Mouse (Mus musculus): ENCODE measurements around the gene Hoxc4. TPM values are rescaled to one million over a fixed set of nuclear protein-coding genes. Genes with fewer than 3 reads are reported as not detected.

Gene Hoxc4
- 10 to 100 TPM in 1 of 2 experiments, 1 to 10 TPM in 1; 5.1 to 12.4 TPM for total RNA-seq (2021)
- 8.8 and 9.6 TPM in 2 replicates for polyA plus RNA-seq (2012; rRNA removed)
- long read RNA-seq, transcript Hoxc4-201 (2 exons, 1,983 nt): major isoform, 10 of 17 reads
- long read RNA-seq, partial matches to known transcripts: 2 of 17 reads
- long read RNA-seq, other reads (novel, unspliced or antisense): 5 of 17 reads

GRCm38 (mm10) chr15:103018636-103019035 lies at the start of gene Hoxc4:
TSS of gene Hoxc4 (plus strand) at chr15:103018934.
- no peak for DNase-seq

- DNase-seq: no peak
These were observed 49.4 kb upstream of the Hoxc4 start for GRCm38 (mm10) chr15:102969296-102969695.

GRCm38 (mm10) chr15:102970740-102971139 lies 48.0 kb upstream of the Hoxc4 start:
- no peak for DNase-seq

- DNase-seq: no peak
These were observed 46.5 kb upstream of the Hoxc4 start for GRCm38 (mm10) chr15:102972254-102972653.

GRCm38 (mm10) chr15:102972753-102973152 lies 46.0 kb upstream of the Hoxc4 start:
- DNase-seq: no peak

- no peak for DNase-seq
These were observed 43.7 kb upstream of the Hoxc4 start for GRCm38 (mm10) chr15:102975034-102975433.

- no peak for DNase-seq
These were observed 43.0 kb upstream of the Hoxc4 start for GRCm38 (mm10) chr15:102975688-102976111.

GRCm38 (mm10) chr15:102976171-102976570 lies 42.6 kb upstream of the Hoxc4 start, which contains the start of gene Hoxc9:
TSS of gene Hoxc9 (plus strand) at chr15:102976439.
- DNase-seq: no peak

GRCm38 (mm10) chr15:102976631-102977422 lies 41.9 kb upstream of the Hoxc4 start:
- peak; percentile 30 for DNase-seq

GRCm38 (mm10) chr15:102977423-102977974 lies 41.2 kb upstream of the Hoxc4 start:
- DNase-seq: no peak

GRCm38 (mm10) chr15:102978615-102979515 lies 39.9 kb upstream of the Hoxc4 start:
- no peak for DNase-seq

GRCm38 (mm10) chr15:102979936-102980335 lies 38.8 kb upstream of the Hoxc4 start:
- no peak for DNase-seq

GRCm38 (mm10) chr15:102980352-102980751 lies 38.4 kb upstream of the Hoxc4 start:
- no peak for DNase-seq

- DNase-seq: no peak
These were observed 37.8 kb upstream of the Hoxc4 start for GRCm38 (mm10) chr15:102980912-102981311.

GRCm38 (mm10) chr15:102981379-102982288 lies 37.1 kb upstream of the Hoxc4 start:
- DNase-seq: peak; percentile 59

- no peak for DNase-seq
These were observed 35.0 kb upstream of the Hoxc4 start for GRCm38 (mm10) chr15:102983716-102984115.

- DNase-seq: no peak
These were observed 34.2 kb upstream of the Hoxc4 start for GRCm38 (mm10) chr15:102984521-102984920.

GRCm38 (mm10) chr15:102984925-102985324 lies 33.8 kb upstream of the Hoxc4 start:
- no peak for DNase-seq

- peak; percentile 92 for DNase-seq
These were observed 31.5 kb upstream of the Hoxc4 start for GRCm38 (mm10) chr15:102987124-102987833.

GRCm38 (mm10) chr15:102988078-102988477 lies 30.7 kb upstream of the Hoxc4 start:
- DNase-seq: no peak

All from adrenal gland, adult 2 months (tissue).